Mouse (Mus musculus): ENCODE results near the gene Inpp4b. TPM values are rescaled to one million over a fixed set of nuclear protein-coding genes. Genes with fewer than 3 reads are reported as not detected.
A peak's percentile ranks its signal among the peaks of the same experiment; 100 is the strongest.

Inpp4b gene
- total RNA-seq (2022), result 10 to 100 TPM; 11.5 to 14.9 (median 13.7) TPM

- DNase-seq (ENCODE audit: low spot score in 2 of 2), result peak; percentile 9 to 13
These were observed at the start of gene Inpp4b for GRCm38 (mm10) chr8:81342236-81342998. TSS of gene Inpp4b (plus strand) at chr8:81342556.

- DNase-seq (ENCODE audit: low spot score in 2 of 2), result no peak
These were observed 7.1 kb upstream of the Inpp4b start for GRCm38 (mm10) chr8:81335250-81335649.

- no peak for DNase-seq (ENCODE audit: low spot score in 2 of 2)
These were observed 1.2 kb upstream of the Inpp4b start for GRCm38 (mm10) chr8:81341191-81341590.

GRCm38 (mm10) chr8:81341591-81342235 is 643 bp upstream of the Inpp4b start:
- DNase-seq (ENCODE audit: low spot score in 2 of 2), result peak in 1 of 2 experiments; percentile 3

GRCm38 (mm10) chr8:81342999-81343302 is 595 bp downstream of the Inpp4b start:
- DNase-seq (ENCODE audit: low spot score in 2 of 2), result no peak

GRCm38 (mm10) chr8:81345170-81345697 is 2.9 kb downstream of the Inpp4b start:
- no peak for DNase-seq (ENCODE audit: low spot score in 2 of 2)

- DNase-seq (ENCODE audit: low spot score in 2 of 2), result peak in 1 of 2 experiments; percentile 6
These were observed 7.1 kb downstream of the Inpp4b start for GRCm38 (mm10) chr8:81349452-81349851.

GRCm38 (mm10) chr8:81353460-81353859 is 11.1 kb downstream of the Inpp4b start:
- DNase-seq (ENCODE audit: low spot score in 2 of 2), result no peak

GRCm38 (mm10) chr8:81358108-81358507 is 15.8 kb downstream of the Inpp4b start:
- no peak for DNase-seq (ENCODE audit: low spot score in 2 of 2)

GRCm38 (mm10) chr8:81360518-81360917 is 18.2 kb downstream of the Inpp4b start:
- no peak for DNase-seq (ENCODE audit: low spot score in 2 of 2)

GRCm38 (mm10) chr8:81361162-81361561 is 18.8 kb downstream of the Inpp4b start:
- DNase-seq (ENCODE audit: low spot score in 2 of 2), result no peak

GRCm38 (mm10) chr8:81370607-81371006 is 28.3 kb downstream of the Inpp4b start:
- no peak for DNase-seq (ENCODE audit: low spot score in 2 of 2)

GRCm38 (mm10) chr8:81371844-81372243 is 29.5 kb downstream of the Inpp4b start:
- DNase-seq (ENCODE audit: low spot score in 2 of 2), result no peak

- no peak for DNase-seq (ENCODE audit: low spot score in 2 of 2)
These were observed 32.6 kb downstream of the Inpp4b start for GRCm38 (mm10) chr8:81374877-81375475.

- DNase-seq (ENCODE audit: low spot score in 2 of 2), result no peak
These were observed 46.6 kb downstream of the Inpp4b start for GRCm38 (mm10) chr8:81388953-81389352.

GRCm38 (mm10) chr8:81399071-81399470 is 56.7 kb downstream of the Inpp4b start:
- DNase-seq (ENCODE audit: low spot score in 2 of 2), result no peak

- no peak for DNase-seq (ENCODE audit: low spot score in 2 of 2)
These were observed 57.1 kb downstream of the Inpp4b start for GRCm38 (mm10) chr8:81399501-81399900.

GRCm38 (mm10) chr8:81412707-81413106 is 70.4 kb downstream of the Inpp4b start:
- DNase-seq (ENCODE audit: low spot score in 2 of 2), result no peak

GRCm38 (mm10) chr8:81443957-81444356 is 101.6 kb downstream of the Inpp4b start:
- no peak for DNase-seq (ENCODE audit: low spot score in 2 of 2)

GRCm38 (mm10) chr8:81449798-81450197 is 107.4 kb downstream of the Inpp4b start:
- no peak for DNase-seq (ENCODE audit: low spot score in 2 of 2)

GRCm38 (mm10) chr8:81452082-81452481 is 109.7 kb downstream of the Inpp4b start:
- no peak for DNase-seq (ENCODE audit: low spot score in 2 of 2)

GRCm38 (mm10) chr8:81454830-81455229 is 112.5 kb downstream of the Inpp4b start:
- no peak for DNase-seq (ENCODE audit: low spot score in 2 of 2)
